Mouse (Mus musculus) gastrocnemius, adult 8-10 months (tissue): ENCODE results near the gene Nfasc. TPM values are rescaled to one million over a fixed set of nuclear protein-coding genes. Genes with fewer than 3 reads are reported as not detected.
A peak's percentile ranks its signal among the peaks of the same experiment; 100 is the strongest.

Experiments used
- DNase-seq, 2 experiments: peaks; one replicate each; pipeline ENCODE4 v3.0.0; 2022; ENCODE audit warnings: low spot score in 2 of 2
- total RNA-seq, 4 experiments: library from RNA; stranded (reverse); gene quantifications; 2 replicates each; pipeline ENCODE4 v1.2.4; 2022

Gene Nfasc
- total RNA-seq, 4 experiments from 2014 or later: 0.10 to 0.72 (median 0.22) TPM

DNA sequence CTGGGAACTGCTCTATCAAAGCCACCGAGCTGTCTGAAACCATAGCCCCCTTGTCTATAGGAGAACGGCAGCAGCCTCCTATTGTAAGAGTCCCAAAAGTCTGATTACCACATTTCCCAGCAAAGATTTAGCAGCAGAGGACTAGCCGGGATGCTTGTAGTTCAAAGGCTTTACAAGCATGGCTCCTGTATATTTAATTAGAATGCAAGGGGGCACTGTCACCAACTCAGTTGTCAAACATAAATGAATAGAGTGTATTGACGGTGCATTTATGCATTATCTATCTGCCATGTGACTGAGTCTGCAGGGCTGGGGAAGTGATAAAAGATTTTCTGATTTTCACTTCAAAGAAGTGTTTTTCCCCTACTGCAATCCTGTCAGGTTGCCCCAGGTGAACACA is 156.2 kb downstream of the Nfasc start:
- DNase-seq: no peak

GRCm38 (mm10) chr1:132582998-132583604 is 158.5 kb downstream of the Nfasc start:
- DNase-seq: no peak

DNA sequence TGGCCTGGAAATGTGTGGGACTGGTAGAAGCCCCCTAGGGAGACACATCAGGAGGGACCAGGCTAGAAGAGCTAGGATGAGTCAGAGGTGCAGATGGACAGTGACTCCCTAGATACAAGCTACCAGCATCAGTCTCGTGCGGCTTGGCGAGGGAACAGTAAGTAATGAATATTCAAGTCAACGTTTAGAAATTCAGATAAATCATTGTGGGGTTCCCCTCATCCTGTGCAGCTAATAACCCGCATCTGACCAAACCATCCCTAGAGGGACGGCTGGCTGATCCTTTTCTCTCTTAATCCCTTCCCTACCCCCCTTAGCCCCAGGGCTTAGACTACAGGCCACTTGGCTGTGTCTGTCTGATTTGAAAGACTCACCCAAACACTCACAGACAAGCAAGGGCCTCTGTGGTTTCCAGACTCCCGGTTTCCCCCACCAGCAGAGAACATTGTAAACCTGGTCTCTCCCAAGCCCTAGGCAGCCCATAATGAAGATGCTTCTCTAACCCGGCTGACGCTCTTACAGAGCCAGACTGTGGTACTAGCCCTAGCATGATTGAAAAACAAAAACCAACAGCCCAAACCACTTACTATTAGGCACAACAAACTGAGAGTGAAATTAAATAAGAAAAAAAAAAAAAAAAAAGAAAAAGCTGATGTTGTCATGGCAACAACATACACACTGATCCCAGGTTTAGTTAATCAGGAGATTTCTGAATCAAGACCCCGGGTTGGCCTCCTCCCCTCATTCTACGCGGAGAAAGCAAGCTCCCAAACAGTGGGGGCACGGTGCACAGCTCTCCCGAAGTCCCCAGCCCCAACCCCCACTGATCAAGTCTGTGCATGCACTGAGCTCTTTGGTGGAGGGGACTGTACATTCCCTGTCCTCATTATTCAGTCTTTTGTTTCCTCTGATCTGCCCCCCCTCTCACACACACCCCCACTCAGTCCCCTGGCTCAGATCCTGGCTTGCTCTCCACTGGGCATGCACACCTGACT is 159.5 kb downstream of the Nfasc start:
- no peak for DNase-seq

DNA sequence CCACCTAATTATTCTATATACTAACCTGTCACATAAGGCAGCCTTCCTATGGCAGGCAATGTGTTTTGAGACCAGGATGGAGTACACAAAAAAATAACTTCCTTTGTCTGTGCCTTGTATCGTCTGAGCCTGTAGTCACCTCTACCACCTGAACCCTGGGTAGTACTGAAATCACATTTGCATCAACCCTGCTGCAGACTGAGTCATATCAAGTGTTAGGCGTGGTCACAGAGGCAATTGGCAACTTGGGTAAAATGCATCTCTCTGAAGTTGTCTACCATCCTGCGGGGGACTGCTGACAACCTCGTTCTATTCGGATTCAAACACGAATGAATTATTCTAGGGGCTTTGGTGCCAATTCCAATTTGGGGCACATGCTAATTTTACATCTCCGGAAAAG is 161.5 kb downstream of the Nfasc start:
- DNase-seq: no peak

GRCm38 (mm10) chr1:132576845-132577244 is 164.8 kb downstream of the Nfasc start:
- DNase-seq: no peak

DNA sequence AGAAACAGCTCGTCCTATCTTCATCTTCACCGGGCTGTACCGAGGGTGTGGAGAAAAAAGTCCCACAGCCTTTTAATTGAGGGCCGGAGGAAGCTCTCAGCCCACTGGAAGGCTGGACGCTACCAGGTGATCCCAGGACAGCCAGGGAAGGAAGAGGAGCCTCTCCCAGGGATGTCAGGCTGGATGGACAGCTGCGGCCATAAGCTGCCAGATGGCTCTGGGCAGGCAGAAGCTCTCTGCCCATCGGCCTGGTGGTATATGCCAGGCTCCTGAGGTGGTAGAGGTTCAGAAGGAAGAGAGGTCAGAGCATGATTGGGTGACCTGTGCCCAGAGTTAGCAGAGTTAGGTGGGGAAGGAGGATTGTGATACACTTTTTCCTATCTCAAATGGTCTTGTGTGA is 168.7 kb downstream of the Nfasc start:
- no peak for DNase-seq

DNA sequence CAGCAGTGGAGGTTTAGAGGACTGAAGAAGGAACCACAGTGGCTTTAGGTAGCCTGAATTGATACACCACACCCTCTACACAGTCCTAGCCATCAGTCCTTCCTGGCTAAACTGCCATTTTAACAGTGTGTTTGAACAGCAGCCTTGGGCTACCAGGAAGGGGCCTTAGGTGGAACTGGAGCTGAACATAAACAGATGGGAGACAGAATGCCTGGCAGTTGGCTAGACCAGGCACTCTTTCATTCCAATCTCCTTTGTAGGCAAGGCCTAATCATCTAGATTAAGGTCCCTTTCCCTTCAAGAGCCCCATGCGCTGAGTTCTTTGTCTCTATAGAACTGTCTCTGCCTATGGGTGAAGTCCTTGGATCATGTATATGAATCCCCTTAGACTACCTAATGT is 170.0 kb downstream of the Nfasc start:
- no peak for DNase-seq

GRCm38 (mm10) chr1:132570906-132571305 is 170.7 kb downstream of the Nfasc start:
- no peak for DNase-seq

- no peak for DNase-seq
Measured at GRCm38 (mm10) chr1:132570068-132570780, 171.4 kb downstream of the Nfasc start.

DNA sequence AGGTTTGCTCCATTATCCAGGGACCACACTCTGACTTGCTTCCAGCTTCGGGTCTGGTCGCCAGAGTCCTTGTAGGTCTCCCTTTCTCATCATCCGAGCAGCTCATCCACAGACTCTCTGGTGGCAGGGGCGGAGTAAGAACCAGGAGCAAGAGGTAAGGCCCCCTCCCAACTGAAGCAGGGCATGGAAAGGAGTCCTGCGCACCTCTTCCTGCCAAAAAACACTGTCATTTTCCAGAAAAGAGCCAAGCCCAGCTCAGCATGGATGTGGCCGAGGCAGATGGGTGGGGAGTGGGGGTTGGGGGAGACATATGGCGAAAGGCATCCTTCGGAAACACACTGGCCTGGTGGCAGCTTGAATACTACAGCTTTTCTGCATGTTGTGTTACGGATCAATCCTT is 172.1 kb downstream of the Nfasc start:
- no peak for DNase-seq

DNA sequence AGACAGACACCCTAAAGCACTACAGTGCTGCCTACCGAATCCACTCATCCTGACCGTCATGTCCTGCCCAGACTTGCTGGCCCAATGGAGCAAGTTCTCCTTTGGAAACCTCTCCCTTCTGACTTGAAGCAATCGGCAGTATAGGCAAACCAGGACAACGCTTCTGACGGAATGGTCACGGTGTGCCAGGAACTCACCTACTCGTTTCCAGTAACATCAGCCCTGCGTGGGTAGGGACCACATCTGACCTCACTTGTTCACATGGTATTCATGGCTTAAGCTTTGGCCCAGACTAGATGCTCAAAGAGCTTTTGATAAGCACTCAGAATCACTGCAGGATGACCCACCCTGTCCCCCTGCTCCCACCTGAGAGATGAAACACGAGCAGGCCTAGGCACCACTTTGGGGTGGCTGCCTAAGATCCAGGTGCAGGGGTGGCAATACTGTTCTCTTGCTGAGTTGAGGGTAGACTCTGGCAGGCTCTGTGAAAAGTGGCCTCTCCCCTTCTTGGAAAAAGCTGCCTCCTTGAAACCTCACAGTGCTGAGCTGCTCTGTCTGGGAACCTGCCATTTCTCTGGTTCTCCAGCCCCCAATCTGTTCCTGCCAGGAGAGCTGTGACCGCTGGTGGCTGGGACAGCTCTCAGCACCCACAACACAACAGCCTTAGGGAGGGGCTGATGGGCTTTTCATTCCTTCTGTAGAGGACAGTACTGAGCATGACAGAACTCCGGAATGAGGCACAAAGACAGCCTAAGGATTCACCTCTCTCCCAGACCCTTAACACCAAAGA is 174.1 kb downstream of the Nfasc start:
- no peak for DNase-seq

GRCm38 (mm10) chr1:132565766-132566165 is 175.8 kb downstream of the Nfasc start:
- no peak for DNase-seq

DNA sequence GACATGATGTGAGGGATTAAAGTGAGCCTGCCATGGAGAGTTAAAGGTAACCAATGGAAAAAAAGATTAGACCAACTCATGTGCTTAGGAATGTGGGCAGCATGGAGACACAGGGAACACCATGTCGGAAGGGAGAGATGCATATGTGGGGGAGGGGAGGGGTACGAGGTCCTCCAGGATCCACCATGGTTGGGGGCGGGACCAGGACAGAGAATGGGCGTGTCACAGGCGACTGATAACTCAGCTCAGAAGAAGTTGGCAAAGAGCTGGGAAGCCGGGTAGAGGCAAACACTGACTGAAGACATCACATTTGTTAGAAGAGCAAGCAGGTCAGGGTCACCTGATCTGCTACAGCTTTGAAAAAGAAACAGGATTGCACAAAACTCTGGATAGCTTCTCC is 176.7 kb downstream of the Nfasc start:
- no peak for DNase-seq

DNA sequence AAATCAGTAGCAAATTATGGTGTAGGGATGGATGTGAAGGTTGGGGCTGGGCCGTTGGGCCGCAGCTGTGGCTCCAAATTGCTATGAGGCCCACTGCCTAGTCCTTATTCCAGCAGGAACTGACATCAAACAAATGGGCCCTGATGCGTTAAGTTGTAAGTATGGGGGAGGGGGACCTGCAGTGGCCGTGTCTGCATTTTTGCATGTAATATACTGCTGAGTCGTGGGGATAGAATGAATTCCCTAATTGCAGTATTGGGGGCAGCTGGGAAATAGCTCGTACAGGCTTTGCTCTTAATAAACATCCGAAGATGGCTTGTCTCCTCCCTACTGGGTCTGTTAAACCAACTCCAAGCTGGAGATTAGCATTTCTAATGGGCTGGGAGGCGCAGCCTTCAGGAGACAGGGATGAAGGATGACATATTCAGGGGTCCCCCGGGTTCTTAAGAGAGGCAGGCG is 179.2 kb downstream of the Nfasc start:
- no peak for DNase-seq

DNA sequence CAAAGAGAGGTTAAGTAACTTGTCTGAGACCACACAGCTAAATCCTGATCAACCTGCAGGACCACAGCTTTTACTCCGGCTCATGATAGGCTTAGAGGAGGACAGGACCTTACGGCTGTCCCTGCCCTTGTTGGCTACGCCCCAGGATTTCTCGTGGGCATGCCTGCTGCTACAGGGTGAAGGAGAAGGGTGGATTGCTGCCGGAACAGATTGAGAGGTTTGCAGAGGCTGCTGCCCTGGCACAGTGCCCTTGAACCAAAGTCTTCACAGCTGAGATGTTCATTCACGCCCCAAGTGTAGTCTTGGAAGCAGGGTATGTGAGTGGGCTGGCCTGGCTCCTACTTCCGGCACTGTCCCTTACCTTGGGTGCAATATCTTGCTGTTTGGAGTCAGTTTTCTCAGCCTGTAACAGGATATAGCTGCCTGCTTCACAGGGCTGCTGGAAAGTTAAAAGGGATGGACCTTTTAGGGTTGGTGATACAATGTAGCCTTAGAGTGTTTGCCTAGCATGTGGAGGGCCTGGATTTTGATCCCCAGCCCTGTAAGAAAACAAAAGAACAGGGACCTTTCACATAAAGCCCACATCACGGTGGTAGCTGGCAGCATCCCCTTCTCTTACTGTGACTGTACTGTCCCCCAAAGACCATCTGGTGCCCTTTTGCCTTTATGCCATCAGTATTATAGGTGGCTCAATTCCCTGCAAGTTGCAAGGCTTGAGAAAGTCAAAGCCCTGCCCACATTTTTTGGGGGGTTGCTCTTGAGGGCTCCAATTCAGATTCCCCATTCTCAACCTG is 180.5 kb downstream of the Nfasc start:
- peak in 1 of 2 experiments; percentile 15 for DNase-seq

GRCm38 (mm10) chr1:132559045-132559444 is 182.6 kb downstream of the Nfasc start:
- DNase-seq: no peak

- peak; percentile 62 to 70 for DNase-seq
Measured at GRCm38 (mm10) chr1:132557901-132558631, 183.5 kb downstream of the Nfasc start.

DNA sequence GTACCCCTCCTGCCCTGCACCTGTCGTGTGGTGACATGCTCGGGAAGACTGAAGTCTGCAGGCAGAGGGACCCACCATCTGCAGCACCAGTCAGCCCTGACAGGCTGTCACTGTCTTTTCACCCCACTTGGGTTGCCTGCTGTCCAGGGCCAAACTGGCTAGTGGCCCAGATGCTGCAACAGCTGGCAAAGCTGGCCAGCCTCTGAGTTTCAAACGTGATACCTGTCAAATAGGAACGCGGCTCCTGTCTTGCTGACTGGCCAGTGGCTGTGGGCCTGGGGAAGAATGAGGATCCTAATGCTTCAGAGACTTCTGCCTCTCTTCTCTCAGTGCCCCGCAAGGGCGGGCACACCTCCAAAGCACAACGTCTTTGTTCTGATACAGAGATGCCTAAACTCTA is 197.8 kb downstream of the Nfasc start:
- peak in 1 of 2 experiments; percentile 52 for DNase-seq

GRCm38 (mm10) chr1:132542762-132543306 is 198.8 kb downstream of the Nfasc start, which contains the start of gene Cntn2:
TSS of gene Cntn2 (minus strand) at chr1:132543256.
- no peak for DNase-seq
